Mouse (Mus musculus): ENCODE measurements at regions not wholly inside any gene's neighbourhood (a gene's known extent, or its start where the extent isn't known, plus 50 kb on each side); places are given as distances from the start of the nearest gene placed in this dataset.

- no peak for TF ChIP-seq POLR2A (IDR thresholded peaks at IDR 0.05; ENCODE audit: borderline replicate concordance, extremely low read depth, insufficient read depth, insufficient read length, poor library complexity, severe bottlenecking)
- TF ChIP-seq CTCF (IDR thresholded peaks at IDR 0.05; ENCODE audit: borderline replicate concordance, extremely low read depth, insufficient read depth, insufficient read length) = no peak
These were observed 692.3 kb downstream of the Tfap2b start for GRCm38 (mm10) chr1:19900983-19901531.
